Mouse (Mus musculus) ES-E14 (cell line): Measurements from ENCODE around the gene Otop2. TPM values are rescaled to one million over a fixed set of nuclear protein-coding genes. Genes with fewer than 3 reads are reported as not detected.

Experiments
- DNase-seq: peaks from one replicate; pipeline ENCODE4 v3.0.0-alpha.2; 2013; ENCODE audit warnings: low read depth, low spot score
- H3K27ac ChIP-seq: 2 replicates; pipeline ENCODE4 v1.5.1; 2012; ENCODE audit warnings: low read depth, mild to moderate bottlenecking, low read length, moderate library complexity, mixed read lengths; ENCODE audit not compliant: poor library complexity, insufficient read depth, severe bottlenecking
- H3K36me3 ChIP-seq: 2 replicates; pipeline ENCODE4 v1.6.1; 2012; ENCODE audit warnings: mild to moderate bottlenecking, low read length, moderate library complexity, mixed read lengths; ENCODE audit not compliant: control insufficient read depth, poor library complexity, insufficient read depth, severe bottlenecking
- H3K4me1 ChIP-seq, 2 experiments: fragments of 150-350 bp in 1 of 2; sonication (generic) in 1 of 2; 2 replicates each; pipeline ENCODE4 v1.6.1; 2012; ENCODE audit warnings: low read length in 2 of 2, mild to moderate bottlenecking in 1 of 2, mixed read lengths in 1 of 2; ENCODE audit not compliant: control insufficient read depth in 2 of 2, insufficient read depth in 2 of 2, poor library complexity in 1 of 2
- H3K4me3 ChIP-seq, 2 experiments: fragments of 150-350 bp in 1 of 2; sonication (generic) in 1 of 2; 2 replicates each; pipeline ENCODE4 v1.5.1; 2012; ENCODE audit warnings: low read length in 2 of 2, low read depth in 1 of 2, mild to moderate bottlenecking in 1 of 2, mixed read lengths in 1 of 2; ENCODE audit not compliant: insufficient read depth in 1 of 2, poor library complexity in 1 of 2, severe bottlenecking in 1 of 2
- H3K9ac ChIP-seq: 2 replicates; pipeline ENCODE4 v1.6.1; 2012; ENCODE audit warnings: low read depth, mild to moderate bottlenecking, low read length, mixed read lengths; ENCODE audit not compliant: poor library complexity, insufficient read depth, severe bottlenecking
- H3K9me3 ChIP-seq: fragments of 150-350 bp; sonication (generic); 2 replicates; pipeline ENCODE4 v1.6.1; 2012; ENCODE audit warnings: low read depth, mild to moderate bottlenecking, low read length; ENCODE audit not compliant: control insufficient read depth, insufficient read depth
- CHD2 ChIP-seq: IDR thresholded peaks from 2 replicates; pipeline ENCODE4 v1.6.1; 2014; ENCODE audit warnings: mild to moderate bottlenecking, low read depth, low read length, inconsistent platforms
- HCFC1 ChIP-seq: IDR thresholded peaks from 2 replicates; pipeline ENCODE4 v1.6.1; 2012; ENCODE audit warnings: low read length, inconsistent platforms, borderline replicate concordance; ENCODE audit not compliant: insufficient read depth
- MAFK ChIP-seq: IDR thresholded peaks from 2 replicates; pipeline ENCODE4 v1.6.1; 2014; ENCODE audit warnings: mild to moderate bottlenecking, low read depth, low read length, inconsistent platforms; ENCODE audit not compliant: insufficient read depth
- ZC3H11A ChIP-seq: IDR thresholded peaks from 2 replicates; pipeline ENCODE4 v1.6.1; 2012; ENCODE audit warnings: low read depth, mild to moderate bottlenecking, inconsistent platforms, low read length, borderline replicate concordance
- ZNF384 ChIP-seq: IDR thresholded peaks from 2 replicates; pipeline ENCODE4 v1.6.1; 2012; ENCODE audit warnings: low read depth, low read length, inconsistent platforms
- in situ Hi-C, 2 experiments: fragments of 600-800 bp; cut with MboI; formaldehyde crosslinking; loops; one replicate each; pipeline ENCODE4 v1.15.1; 2025; ENCODE audit warnings: low sequenced_read_pairs in 2 of 2, inconsistent platforms in 1 of 2; ENCODE audit not compliant: unreplicated experiment in 2 of 2
- total RNA-seq: library from RNA; depleted of rRNA; stranded (reverse); fragments of 300-350 nt; gene quantifications from 2 replicates; pipeline ENCODE4 v1.2.3, GENCODE M21; 2012

Otop2 gene
- total RNA-seq, 1 experiment: 0.18 TPM

GRCm38 (mm10) chr11:115271052-115271451 lies 35.9 kb upstream of the Otop2 start:
- no peak for DNase-seq
- H3K4me3 ChIP-seq: no peak overlapping the region
- in situ Hi-C loops: loop anchor here in 1 of 2 experiments (5.0 kb wide), 1 partner anchor 69 kb away; no protein-coding TSS in a partner anchor
- H3K36me3 ChIP-seq: peaks cover 8% of the 10 kb centered on the region
- peaks cover under 1 to 9% of the 10 kb centered on the region in 2 experiments; a peak in 2 of 4 replicates for H3K4me1 ChIP-seq
- no peak for TF ChIP-seq MAFK
- no peak for TF ChIP-seq CHD2
- TF ChIP-seq HCFC1: no peak
- no peak for TF ChIP-seq ZNF384
- no peak for TF ChIP-seq ZC3H11A
- no peak overlapping the region for H3K9ac ChIP-seq
- no peak overlapping the region for H3K27ac ChIP-seq
- H3K9me3 ChIP-seq: no peaks in the 10 kb centered on the region

- Histone ChIP-seq H3K27ac (no peak overlapping the region), H3K36me3 (peaks cover 8% of the 10 kb centered on the region), H3K4me1 (peaks cover 2 to 9% of the 10 kb centered on the region in 2 experiments; a peak in 2 of 4 replicates), H3K4me3 (no peak overlapping the region), H3K9ac (no peak overlapping the region), H3K9me3 (no peaks in the 10 kb centered on the region)
- no peak for TF ChIP-seq HCFC1
- TF ChIP-seq CHD2: no peak
- no peak for TF ChIP-seq MAFK
- no peak for TF ChIP-seq ZC3H11A
- TF ChIP-seq ZNF384: no peak
- in situ Hi-C loops: loop anchor here in 1 of 2 experiments (5.0 kb wide), 1 partner anchor 69 kb away; no protein-coding TSS in a partner anchor
- DNase-seq: no peak
These were observed 35.5 kb upstream of the Otop2 start for GRCm38 (mm10) chr11:115271481-115271880.

DNA sequence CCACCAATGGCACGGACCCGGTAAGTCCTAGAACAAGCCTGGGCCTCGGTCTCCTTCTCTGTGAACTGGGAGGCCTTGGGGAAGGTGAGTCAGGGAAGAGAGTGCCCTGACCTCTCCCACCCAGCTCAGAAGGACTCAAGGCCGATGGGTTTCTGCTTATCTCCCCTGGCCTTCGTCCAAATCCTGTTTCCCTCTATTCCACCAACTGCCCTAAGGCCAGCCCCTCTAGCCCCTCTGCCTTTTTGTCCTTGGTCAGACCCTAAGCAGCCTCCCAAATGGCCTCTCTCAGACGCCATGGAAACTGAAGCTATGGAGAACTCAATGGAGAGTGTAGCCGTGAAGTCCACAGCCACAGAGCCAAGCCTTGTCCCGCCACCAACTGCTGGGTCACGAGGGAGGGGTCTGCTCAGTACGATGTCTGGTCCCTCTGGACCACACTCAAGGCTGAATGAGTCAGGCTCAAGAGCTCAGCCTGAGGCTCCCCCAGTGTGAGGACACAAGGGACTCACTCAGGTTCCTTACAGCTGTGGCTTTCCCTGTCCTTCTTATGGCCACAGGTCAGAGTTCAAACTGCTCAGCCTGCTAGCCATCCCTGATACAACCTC lies 34.0 kb upstream of the Otop2 start:
- Histone ChIP-seq H3K36me3 (peaks cover 6% of the 10 kb centered on the region), H3K9me3 (no peaks in the 10 kb centered on the region), H3K27ac (no peak overlapping the region), H3K4me1 (peaks cover 2 to 9% of the 10 kb centered on the region in 2 experiments; a peak in 3 of 4 replicates), H3K9ac (no peak overlapping the region), H3K4me3 (no peak overlapping the region)
- no peak for TF ChIP-seq ZC3H11A
- no peak for TF ChIP-seq ZNF384
- no peak for TF ChIP-seq MAFK
- TF ChIP-seq HCFC1: no peak
- TF ChIP-seq CHD2: no peak
- in situ Hi-C loops: loop anchor here in 1 of 2 experiments (5.0 kb wide), 1 partner anchor 71 kb away; no protein-coding TSS in a partner anchor
- no peak for DNase-seq

GRCm38 (mm10) chr11:115273735-115274134 lies 33.2 kb upstream of the Otop2 start:
- H3K4me1 ChIP-seq: peaks cover 2 to 12% of the 10 kb centered on the region in 2 experiments; a peak in 3 of 4 replicates

More at GRCm38 (mm10) chr11:115273735-115274134, 33.2 kb upstream of the Otop2 start:
- peaks cover 3% of the 10 kb centered on the region; the same call in 1 of the 2 replicates for H3K36me3 ChIP-seq
- H3K27ac ChIP-seq: no peak overlapping the region
- in situ Hi-C loops: loop anchor here in 1 of 2 experiments (5.0 kb wide), 1 partner anchor 71 kb away; no protein-coding TSS in a partner anchor
- no peak for TF ChIP-seq HCFC1
- no peak for DNase-seq
- H3K4me3 ChIP-seq: no peak overlapping the region
- H3K9ac ChIP-seq: no peak overlapping the region
- H3K9me3 ChIP-seq: no peaks in the 10 kb centered on the region
